8 mouse cellular contexts compared by ENCODE assay signal in genomic region chr12:111814769-111815762, GRCm38 (mm10). TPM values are rescaled to one million over a fixed set of nuclear protein-coding genes. Genes with fewer than 3 reads are reported as not detected.
DNase-seq lines count a peak whose midpoint lies in the region; ATAC-seq lines count a peak whose summit lies in the region.

No protein-coding gene starts in this region.

- intact Hi-C loops in gastrocnemius, postnatal 14 days (cut with DNase I; ENCODE audit: low total_unique reads): no loop called here

- H3K36me3 ChIP-seq in neural tube, embryonic 11.5 days (ENCODE audit: control insufficient read depth, insufficient read depth, low read length): no peaks in the 10 kb centered on the region
- H3K36me3 ChIP-seq in forebrain, embryonic 16.5 days (ENCODE audit: control insufficient read depth, insufficient read depth): no peaks in the 10 kb centered on the region
- peaks cover 39% of the 10 kb centered on the region for H3K36me3 ChIP-seq in limb, embryonic 10.5 days
- no peaks in the 10 kb centered on the region for H3K36me3 ChIP-seq in midbrain, embryonic 13.5 days

- peak overlapping the region; percentile 78 for H3K4me3 ChIP-seq in neural tube, embryonic 11.5 days (ENCODE audit: low read depth, low read length)
- peak overlapping the region; percentile 81 for H3K4me3 ChIP-seq in forebrain, embryonic 16.5 days (replicated peaks; ENCODE audit: low read length)
- peak overlapping the region; percentile 69 for H3K4me3 ChIP-seq in limb, embryonic 10.5 days
- peak overlapping the region; percentile 70 for H3K4me3 ChIP-seq in midbrain, embryonic 13.5 days (replicated peaks)

- no peak overlapping the region for H3K27ac ChIP-seq in neural tube, embryonic 11.5 days (ENCODE audit: low read depth, low read length)
- no peak overlapping the region for H3K27ac ChIP-seq in forebrain, embryonic 16.5 days (ENCODE audit: low read length)
- peak overlapping the region; percentile 90 for H3K27ac ChIP-seq in limb, embryonic 10.5 days
- no peak overlapping the region for H3K27ac ChIP-seq in midbrain, embryonic 13.5 days

- H3K27me3 ChIP-seq in neural tube, embryonic 11.5 days (ENCODE audit: control insufficient read depth, insufficient read depth, low read length): no peaks in the 10 kb centered on the region
- H3K27me3 ChIP-seq in forebrain, embryonic 16.5 days (replicated peaks; ENCODE audit: control insufficient read depth, insufficient read depth, low read length): no peaks in the 10 kb centered on the region
- no peaks in the 10 kb centered on the region for H3K27me3 ChIP-seq in limb, embryonic 10.5 days (ENCODE audit: low read depth, poor library complexity, severe bottlenecking)
- H3K27me3 ChIP-seq in midbrain, embryonic 13.5 days: no peaks in the 10 kb centered on the region

- H3K4me2 ChIP-seq in neural tube, embryonic 11.5 days (ENCODE audit: low read depth): peak overlapping the region; percentile 83
- peak overlapping the region; percentile 92 for H3K4me2 ChIP-seq in forebrain, embryonic 16.5 days (ENCODE audit: low read length)
- peak overlapping the region; percentile 81 for H3K4me2 ChIP-seq in midbrain, embryonic 13.5 days (replicated peaks)

- peak; percentile 31 for DNase-seq in neural tube, embryonic 11.5 days (ENCODE audit: low spot score)
- no peak for DNase-seq in neural tube, embryonic 10.5 days (ENCODE audit: extremely low spot score, low spot score)
- DNase-seq in limb, embryonic 10.5 days (ENCODE audit: low spot score): peak; percentile 42
- DNase-seq in adrenal gland, postnatal 14 days: no peak
- no peak for DNase-seq in gastrocnemius, postnatal 14 days
- no peak for DNase-seq in cerebellum, adult 8-10 months

- H3K9me3 ChIP-seq in neural tube, embryonic 11.5 days (ENCODE audit: control insufficient read depth, low read length): no peaks in the 10 kb centered on the region
- no peaks in the 10 kb centered on the region for H3K9me3 ChIP-seq in forebrain, embryonic 16.5 days (ENCODE audit: control insufficient read depth, low read length)
- no peaks in the 10 kb centered on the region for H3K9me3 ChIP-seq in limb, embryonic 10.5 days (replicated peaks)
- H3K9me3 ChIP-seq in midbrain, embryonic 13.5 days: no peaks in the 10 kb centered on the region

- ATAC-seq in neural tube, embryonic 11.5 days (ENCODE audit: insufficient read depth, low FRiP score, low TSS enrichment): no peak
- no peak for ATAC-seq in forebrain, embryonic 16.5 days
- no peak for ATAC-seq in midbrain, embryonic 13.5 days

- 33% methylated on average over 19 of the region's 19 CpGs for WGBS in neural tube, embryonic 11.5 days
- 26% methylated on average over 19 of the region's 19 CpGs for WGBS in forebrain, embryonic 16.5 days
- 38% methylated on average over 19 of the region's 19 CpGs for WGBS in limb, embryonic 10.5 days
- 23% methylated on average over 19 of the region's 19 CpGs for WGBS in midbrain, embryonic 13.5 days

- peaks cover 16% of the 10 kb centered on the region for H3K4me1 ChIP-seq in neural tube, embryonic 11.5 days (ENCODE audit: control insufficient read depth, insufficient read depth, low read length)
- H3K4me1 ChIP-seq in forebrain, embryonic 16.5 days (replicated peaks; ENCODE audit: control insufficient read depth, insufficient read depth, low read length): peaks cover 26% of the 10 kb centered on the region
- H3K4me1 ChIP-seq in limb, embryonic 10.5 days: peaks cover 52% of the 10 kb centered on the region
- peaks cover 38% of the 10 kb centered on the region for H3K4me1 ChIP-seq in midbrain, embryonic 13.5 days (replicated peaks)

- peak overlapping the region; percentile 79 for H3K9ac ChIP-seq in neural tube, embryonic 11.5 days (ENCODE audit: low read length)
- peak overlapping the region; percentile 76 for H3K9ac ChIP-seq in forebrain, embryonic 16.5 days (replicated peaks; ENCODE audit: low read depth, low read length)
- H3K9ac ChIP-seq in midbrain, embryonic 13.5 days (replicated peaks): peak overlapping the region; percentile 70

RNA-seq across cellular contexts. Expression of gene Zfyve21, which starts 1.1 kb away (rescaled TPM):
- polyA plus RNA-seq in neural tube, embryonic 11.5 days (2014; fragmentation: Nextera tagmentation; extraction: Ambion mirVana): 64.5 and 67.3 TPM in 2 replicates
- 37.6 and 40.1 TPM in 2 replicates for polyA plus RNA-seq in forebrain, embryonic 16.5 days (2015; fragmentation: Nextera tagmentation; extraction: Ambion mirVana)
- polyA plus RNA-seq in limb, embryonic 10.5 days (2016; fragmentation: Nextera tagmentation; extraction: Ambion mirVana): 69.8 and 75.8 TPM in 2 replicates
- 34.7 and 36.6 TPM in 2 replicates for polyA plus RNA-seq in midbrain, embryonic 13.5 days (2015; fragmentation: Nextera tagmentation; extraction: Ambion mirVana)
- 91.0 and 96.9 TPM in 2 replicates for total RNA-seq in adrenal gland, postnatal 14 days (2021)
- 10 to 100 TPM; 15.1 to 18.6 TPM for total RNA-seq in gastrocnemius, postnatal 14 days (2021)

RNA-seq across cellular contexts. Expression of gene Xrcc3, which starts 1.4 kb away (rescaled TPM):
- polyA plus RNA-seq in neural tube, embryonic 11.5 days (2014; fragmentation: Nextera tagmentation; extraction: Ambion mirVana): 12.5 and 12.8 TPM in 2 replicates
- polyA plus RNA-seq in forebrain, embryonic 16.5 days (2015; fragmentation: Nextera tagmentation; extraction: Ambion mirVana): 3.3 and 4.5 TPM in 2 replicates
- polyA plus RNA-seq in limb, embryonic 10.5 days (2016; fragmentation: Nextera tagmentation; extraction: Ambion mirVana): 21.6 and 23.9 TPM in 2 replicates
- 3.9 and 4.4 TPM in 2 replicates for polyA plus RNA-seq in midbrain, embryonic 13.5 days (2015; fragmentation: Nextera tagmentation; extraction: Ambion mirVana)
- 18.6 and 20.8 TPM in 2 replicates for total RNA-seq in adrenal gland, postnatal 14 days (2021)
- under 1 TPM; 0.53 to 0.86 TPM for total RNA-seq in gastrocnemius, postnatal 14 days (2021)

RNA-seq across cellular contexts. Expression of gene Klc1, which starts 56.4 kb away (rescaled TPM):
- polyA plus RNA-seq in neural tube, embryonic 11.5 days (2014; fragmentation: Nextera tagmentation; extraction: Ambion mirVana): 339 and 364 TPM in 2 replicates
- polyA plus RNA-seq in forebrain, embryonic 16.5 days (2015; fragmentation: Nextera tagmentation; extraction: Ambion mirVana): 460 and 493 TPM in 2 replicates
- 87.5 and 98.0 TPM in 2 replicates for polyA plus RNA-seq in limb, embryonic 10.5 days (2016; fragmentation: Nextera tagmentation; extraction: Ambion mirVana)
- polyA plus RNA-seq in midbrain, embryonic 13.5 days (2015; fragmentation: Nextera tagmentation; extraction: Ambion mirVana): 545 and 546 TPM in 2 replicates
- total RNA-seq in adrenal gland, postnatal 14 days (2021): 99.9 and 115 TPM in 2 replicates
- 10 to 100 TPM; 53.4 to 62.2 TPM for total RNA-seq in gastrocnemius, postnatal 14 days (2021)

Comparison
In these comparisons a context has a peak if more than half of its experiments do, and no peak if none do; other contexts are left out.
1. DNase-seq: peak in neural tube, embryonic 11.5 days (single experiment) and limb, embryonic 10.5 days (single experiment); none in neural tube, embryonic 10.5 days (single experiment), adrenal gland, postnatal 14 days (single experiment), gastrocnemius, postnatal 14 days (single experiment) and cerebellum, adult 8-10 months (single experiment).
2. Peak in every context shown above with its lines, with median percentiles within 50 percentile points of each other: H3K4me2 ChIP-seq, H3K4me3 ChIP-seq and H3K9ac ChIP-seq.